ENCODE assay signal across 11 mouse cellular contexts in the genomic region with DNA sequence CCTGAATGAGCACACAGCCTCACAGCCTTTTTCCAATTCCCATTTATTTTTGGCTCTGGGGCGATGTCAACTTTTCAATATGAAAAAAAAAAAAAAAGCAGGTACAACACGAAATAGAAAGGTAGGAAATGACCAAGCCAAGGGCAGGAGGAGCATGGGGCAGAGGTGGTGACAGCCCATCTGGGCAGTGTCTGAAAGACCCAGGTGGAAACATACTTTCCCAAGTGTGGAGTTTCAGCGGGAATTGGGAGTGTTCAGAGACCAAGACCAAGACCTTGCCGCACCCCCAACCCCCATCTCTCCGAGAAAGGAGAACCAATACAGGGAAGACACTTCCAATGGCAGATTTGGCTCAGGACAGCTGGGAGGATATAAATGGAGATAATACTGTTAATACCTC. TPM values are rescaled to one million over a fixed set of nuclear protein-coding genes. Genes with fewer than 3 reads are reported as not detected.
A peak's percentile ranks its signal among the peaks of the same experiment; 100 is the strongest.
DNase-seq lines count a peak whose midpoint lies in the region; ATAC-seq and TF ChIP-seq lines count a peak whose summit lies in the region.
"Had no signal": no experiment of that assay in that cellular context is flagged by ENCODE, and none has a peak within 500 bp of the region (broad histone marks: within the 10 kb centered on the region; RNA-seq: fewer than 3 reads in every experiment).

No protein-coding gene starts in this region.

- WGBS in midbrain, embryonic 10.5 days, result 70% methylated on average over 5 of the region's 5 CpGs
- WGBS in midbrain, postnatal 0 days, result 61% methylated on average over 5 of the region's 5 CpGs
- 56% methylated on average over 5 of the region's 5 CpGs for WGBS in forebrain, embryonic 12.5 days
- 58% methylated on average over 5 of the region's 5 CpGs for WGBS in limb, embryonic 13.5 days
- 66% methylated on average over 5 of the region's 5 CpGs for WGBS in neural tube, embryonic 14.5 days

- TF ChIP-seq CTCF in midbrain, postnatal 0 days (IDR thresholded peaks at IDR 0.05), result no peak

- peaks cover 43% of the 10 kb centered on the region for H3K4me1 ChIP-seq in midbrain, embryonic 10.5 days
- no peaks in the 10 kb centered on the region; the same call in 1 of the 2 replicates for H3K4me1 ChIP-seq in midbrain, postnatal 0 days (ENCODE audit: insufficient read depth, low read length)
- peaks cover 38% of the 10 kb centered on the region for H3K4me1 ChIP-seq in forebrain, embryonic 12.5 days
- peaks cover 47% of the 10 kb centered on the region for H3K4me1 ChIP-seq in limb, embryonic 13.5 days
- peaks cover 30% of the 10 kb centered on the region for H3K4me1 ChIP-seq in neural tube, embryonic 14.5 days (ENCODE audit: control insufficient read depth, insufficient read depth, low read length)

- no peak overlapping the region for H3K9ac ChIP-seq in midbrain, postnatal 0 days (replicated peaks; ENCODE audit: low read length, poor library complexity, severe bottlenecking)
- no peak overlapping the region for H3K9ac ChIP-seq in forebrain, embryonic 12.5 days
- peak overlapping the region; percentile 13; the same call in 1 of the 2 replicates for H3K9ac ChIP-seq in limb, embryonic 13.5 days
- H3K9ac ChIP-seq in neural tube, embryonic 14.5 days (replicated peaks; ENCODE audit: low read depth, low read length), result no peak overlapping the region
- H3K9ac ChIP-seq: limb, embryonic 15.5 days had no signal

- H3K27ac ChIP-seq in midbrain, embryonic 10.5 days (replicated peaks), result no peak overlapping the region
- no peak overlapping the region for H3K27ac ChIP-seq in midbrain, postnatal 0 days (ENCODE audit: low read depth, low read length)
- H3K27ac ChIP-seq in forebrain, embryonic 12.5 days, result peak overlapping the region; percentile 38; the same call in 1 of the 2 replicates
- no peak overlapping the region for H3K27ac ChIP-seq in limb, embryonic 13.5 days
- no peak overlapping the region for H3K27ac ChIP-seq in neural tube, embryonic 14.5 days (ENCODE audit: low read depth, low read length)

- H3K4me2 ChIP-seq in midbrain, postnatal 0 days (ENCODE audit: low read depth, low read length, poor library complexity, severe bottlenecking), result no peak overlapping the region
- H3K4me2 ChIP-seq in forebrain, embryonic 12.5 days, result peak overlapping the region; percentile 80
- H3K4me2 ChIP-seq in limb, embryonic 13.5 days (replicated peaks), result peak overlapping the region; percentile 80
- peak overlapping the region; percentile 69 for H3K4me2 ChIP-seq in neural tube, embryonic 14.5 days (ENCODE audit: low read depth, low read length)

- peak overlapping the region; percentile 80; the same call in 1 of the 2 replicates for H3K4me3 ChIP-seq in midbrain, embryonic 10.5 days
- no peak overlapping the region for H3K4me3 ChIP-seq in midbrain, postnatal 0 days (ENCODE audit: low read depth, low read length)
- H3K4me3 ChIP-seq in forebrain, embryonic 12.5 days (replicated peaks), result peak overlapping the region; percentile 20; the same call in 1 of the 2 replicates
- H3K4me3 ChIP-seq in limb, embryonic 13.5 days, result peak overlapping the region; percentile 76; the same call in 1 of the 2 replicates
- H3K4me3 ChIP-seq in neural tube, embryonic 14.5 days (ENCODE audit: low read depth, low read length), result peak overlapping the region; percentile 5; the same call in 1 of the 2 replicates

- peaks cover 71% of the 10 kb centered on the region for H3K36me3 ChIP-seq in midbrain, embryonic 10.5 days
- peaks cover 29% of the 10 kb centered on the region for H3K36me3 ChIP-seq in midbrain, postnatal 0 days (ENCODE audit: insufficient read depth, low read length)
- H3K36me3 ChIP-seq in forebrain, embryonic 12.5 days (replicated peaks), result peaks cover 54% of the 10 kb centered on the region
- H3K36me3 ChIP-seq in limb, embryonic 13.5 days, result peaks cover 58% of the 10 kb centered on the region
- peaks cover 42% of the 10 kb centered on the region for H3K36me3 ChIP-seq in neural tube, embryonic 14.5 days (ENCODE audit: control insufficient read depth, insufficient read depth, low read length)

- no peaks in the 10 kb centered on the region for H3K27me3 ChIP-seq in midbrain, embryonic 10.5 days (ENCODE audit: low read depth, poor library complexity, severe bottlenecking)
- no peaks in the 10 kb centered on the region for H3K27me3 ChIP-seq in midbrain, postnatal 0 days (ENCODE audit: insufficient read depth, low read length)
- no peaks in the 10 kb centered on the region for H3K27me3 ChIP-seq in forebrain, embryonic 12.5 days
- no peaks in the 10 kb centered on the region for H3K27me3 ChIP-seq in limb, embryonic 13.5 days
- H3K27me3 ChIP-seq in neural tube, embryonic 14.5 days (ENCODE audit: control insufficient read depth, insufficient read depth, low read length), result no peaks in the 10 kb centered on the region
- H3K27me3 ChIP-seq: limb, embryonic 15.5 days had no signal

- H3K9me3 ChIP-seq in midbrain, embryonic 10.5 days (replicated peaks), result no peaks in the 10 kb centered on the region
- H3K9me3 ChIP-seq in midbrain, postnatal 0 days (ENCODE audit: low read length), result no peaks in the 10 kb centered on the region
- no peaks in the 10 kb centered on the region for H3K9me3 ChIP-seq in forebrain, embryonic 12.5 days
- H3K9me3 ChIP-seq in limb, embryonic 13.5 days, result no peaks in the 10 kb centered on the region
- H3K9me3 ChIP-seq in neural tube, embryonic 14.5 days (ENCODE audit: control insufficient read depth, low read length), result no peaks in the 10 kb centered on the region
- H3K9me3 ChIP-seq: limb, embryonic 15.5 days had no signal

- no peak for DNase-seq in midbrain, embryonic 10.5 days (ENCODE audit: low spot score)
- no peak for DNase-seq in midbrain, postnatal 0 days (ENCODE audit: low spot score)
- no peak for DNase-seq in spleen, postnatal 36 days (ENCODE audit: low spot score in 2 of 2)
- no peak for DNase-seq in adrenal gland, postnatal 14 days
- DNase-seq: adrenal gland, postnatal 36 days; cerebellum, postnatal 25 days had no signal

- no peak for ATAC-seq in midbrain, postnatal 0 days (ENCODE audit: low FRiP score)
- no peak for ATAC-seq in forebrain, embryonic 12.5 days (ENCODE audit: low FRiP score)
- no peak for ATAC-seq in limb, embryonic 13.5 days (ENCODE audit: low FRiP score, low read depth)
- ATAC-seq in neural tube, embryonic 14.5 days (ENCODE audit: low read depth), result no peak
- ATAC-seq: intestine, postnatal 0 days had no signal

RNA-seq across cellular contexts. Expression of a gene that starts 4.2 kb away (rescaled TPM):
- 1,574 and 1,617 TPM in 2 replicates for polyA plus RNA-seq in midbrain, embryonic 10.5 days (2016; fragmentation: Nextera tagmentation; extraction: Ambion mirVana)
- total RNA-seq in midbrain, postnatal 0 days (2014; rRNA removed), result 3,416 and 3,526 TPM in 2 replicates
- 1,872 and 1,886 TPM in 2 replicates for polyA plus RNA-seq in midbrain, postnatal 0 days (2015; fragmentation: Nextera tagmentation; extraction: Ambion mirVana)
- polyA plus RNA-seq in forebrain, embryonic 12.5 days (2016; fragmentation: Nextera tagmentation; extraction: Ambion mirVana), result 1,541 and 1,619 TPM in 2 replicates
- 1,168 and 1,170 TPM in 2 replicates for polyA plus RNA-seq in limb, embryonic 13.5 days (2015; fragmentation: Nextera tagmentation; extraction: Ambion mirVana)
- 1,611 and 1,626 TPM in 2 replicates for polyA plus RNA-seq in neural tube, embryonic 14.5 days (2014; fragmentation: Nextera tagmentation; extraction: Ambion mirVana)
- total RNA-seq in adrenal gland, postnatal 14 days (2021), result 285 and 320 TPM in 2 replicates

RNA-seq across cellular contexts. Expression of a gene that starts 7.4 kb away (rescaled TPM):
- polyA plus RNA-seq in midbrain, embryonic 10.5 days (2016; fragmentation: Nextera tagmentation; extraction: Ambion mirVana), result 21.1 and 21.7 TPM in 2 replicates
- 22.4 and 22.6 TPM in 2 replicates for total RNA-seq in midbrain, postnatal 0 days (2014; rRNA removed)
- 3.7 and 4.7 TPM in 2 replicates for polyA plus RNA-seq in midbrain, postnatal 0 days (2015; fragmentation: Nextera tagmentation; extraction: Ambion mirVana)
- 22.3 and 26.1 TPM in 2 replicates for polyA plus RNA-seq in forebrain, embryonic 12.5 days (2016; fragmentation: Nextera tagmentation; extraction: Ambion mirVana)
- 13.5 and 15.5 TPM in 2 replicates for polyA plus RNA-seq in limb, embryonic 13.5 days (2015; fragmentation: Nextera tagmentation; extraction: Ambion mirVana)
- polyA plus RNA-seq in neural tube, embryonic 14.5 days (2014; fragmentation: Nextera tagmentation; extraction: Ambion mirVana), result 6.0 and 8.5 TPM in 2 replicates
- 20.6 and 21.9 TPM in 2 replicates for total RNA-seq in adrenal gland, postnatal 14 days (2021)

RNA-seq across cellular contexts. Expression of a gene that starts 10.9 kb away (rescaled TPM):
- 54.8 and 59.3 TPM in 2 replicates for polyA plus RNA-seq in midbrain, embryonic 10.5 days (2016; fragmentation: Nextera tagmentation; extraction: Ambion mirVana)
- total RNA-seq in midbrain, postnatal 0 days (2014; rRNA removed), result 112 and 122 TPM in 2 replicates
- polyA plus RNA-seq in midbrain, postnatal 0 days (2015; fragmentation: Nextera tagmentation; extraction: Ambion mirVana), result 124 and 140 TPM in 2 replicates
- polyA plus RNA-seq in forebrain, embryonic 12.5 days (2016; fragmentation: Nextera tagmentation; extraction: Ambion mirVana), result 53.7 and 56.0 TPM in 2 replicates
- 50.2 and 57.5 TPM in 2 replicates for polyA plus RNA-seq in limb, embryonic 13.5 days (2015; fragmentation: Nextera tagmentation; extraction: Ambion mirVana)
- 100 and 121 TPM in 2 replicates for polyA plus RNA-seq in neural tube, embryonic 14.5 days (2014; fragmentation: Nextera tagmentation; extraction: Ambion mirVana)
- 52.4 and 59.5 TPM in 2 replicates for total RNA-seq in adrenal gland, postnatal 14 days (2021)

RNA-seq across cellular contexts. Expression of a gene that starts 12.4 kb away (rescaled TPM):
- polyA plus RNA-seq in midbrain, embryonic 10.5 days (2016; fragmentation: Nextera tagmentation; extraction: Ambion mirVana), result 3.0 and 3.7 TPM in 2 replicates
- total RNA-seq in midbrain, postnatal 0 days (2014; rRNA removed), result 10.9 and 13.5 TPM in 2 replicates
- polyA plus RNA-seq in midbrain, postnatal 0 days (2015; fragmentation: Nextera tagmentation; extraction: Ambion mirVana), result 12.2 and 16.0 TPM in 2 replicates
- polyA plus RNA-seq in forebrain, embryonic 12.5 days (2016; fragmentation: Nextera tagmentation; extraction: Ambion mirVana), result 4.9 and 5.3 TPM in 2 replicates
- 13.7 and 14.7 TPM in 2 replicates for polyA plus RNA-seq in limb, embryonic 13.5 days (2015; fragmentation: Nextera tagmentation; extraction: Ambion mirVana)
- 4.2 and 6.9 TPM in 2 replicates for polyA plus RNA-seq in neural tube, embryonic 14.5 days (2014; fragmentation: Nextera tagmentation; extraction: Ambion mirVana)
- total RNA-seq in adrenal gland, postnatal 14 days (2021), result 12.7 and 26.3 TPM in 2 replicates

RNA-seq across cellular contexts. Expression of a gene that starts 27.2 kb away (rescaled TPM):
- 80.0 and 84.5 TPM in 2 replicates for polyA plus RNA-seq in midbrain, embryonic 10.5 days (2016; fragmentation: Nextera tagmentation; extraction: Ambion mirVana)
- total RNA-seq in midbrain, postnatal 0 days (2014; rRNA removed), result 7.6 and 12.1 TPM in 2 replicates
- 11.0 and 11.8 TPM in 2 replicates for polyA plus RNA-seq in midbrain, postnatal 0 days (2015; fragmentation: Nextera tagmentation; extraction: Ambion mirVana)
- 56.2 and 60.5 TPM in 2 replicates for polyA plus RNA-seq in forebrain, embryonic 12.5 days (2016; fragmentation: Nextera tagmentation; extraction: Ambion mirVana)
- polyA plus RNA-seq in limb, embryonic 13.5 days (2015; fragmentation: Nextera tagmentation; extraction: Ambion mirVana), result 54.9 and 55.1 TPM in 2 replicates
- 15.7 and 16.9 TPM in 2 replicates for polyA plus RNA-seq in neural tube, embryonic 14.5 days (2014; fragmentation: Nextera tagmentation; extraction: Ambion mirVana)
- total RNA-seq in adrenal gland, postnatal 14 days (2021), result 10.6 and 15.9 TPM in 2 replicates
